Mouse (Mus musculus): ENCODE measurements around the gene Smim4.

Smim4 gene

DNA sequence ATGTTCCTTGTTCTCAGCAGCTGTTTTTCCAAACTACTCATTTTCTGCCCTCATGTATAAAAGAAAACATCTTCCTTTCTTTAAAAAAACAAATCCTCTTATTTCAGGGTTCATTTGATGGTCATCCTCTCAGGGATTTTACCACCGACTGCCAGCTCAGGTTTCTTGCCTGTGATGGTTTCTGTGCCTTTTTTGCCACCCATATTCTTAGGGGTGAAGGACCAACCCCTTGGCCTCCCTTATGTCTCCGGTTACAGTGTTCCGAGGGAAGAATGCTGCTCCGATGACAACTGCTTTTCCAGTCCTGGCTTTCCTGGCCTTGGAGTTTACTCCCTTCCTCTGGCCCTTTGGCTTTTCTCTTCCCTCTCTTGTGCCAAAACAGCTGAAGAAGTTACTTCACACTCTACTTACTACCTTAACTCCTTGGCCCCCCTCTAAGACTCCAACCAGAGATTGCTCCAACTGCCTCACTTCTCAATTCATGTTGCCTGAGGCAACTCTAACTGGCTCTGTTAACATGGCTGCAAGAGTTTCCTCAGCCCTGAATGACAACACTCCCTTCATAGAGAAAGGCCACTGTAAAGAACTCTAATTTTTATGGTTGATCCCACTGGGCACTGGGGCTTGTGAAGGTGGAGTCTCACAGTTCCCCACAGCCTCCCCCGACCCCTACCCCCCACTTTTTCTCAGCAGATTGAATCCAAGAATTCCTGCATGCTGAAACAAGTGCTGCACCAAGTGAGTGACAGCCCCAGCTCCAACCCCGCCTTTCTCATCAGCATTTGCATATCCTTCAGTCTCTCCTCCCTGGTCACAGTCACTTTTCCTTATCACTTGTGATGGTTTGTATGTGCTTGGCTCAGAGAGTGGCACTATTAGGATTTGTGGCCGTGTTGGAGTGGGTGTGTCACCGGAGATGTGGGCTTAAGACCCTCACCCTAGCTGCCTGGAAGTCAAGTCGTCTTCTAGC is 3.4 kb downstream of the Smim4 start:
- no peak for DNase-seq (ENCODE audit: low read depth in 2 of 2, low spot score in 2 of 2)

DNA sequence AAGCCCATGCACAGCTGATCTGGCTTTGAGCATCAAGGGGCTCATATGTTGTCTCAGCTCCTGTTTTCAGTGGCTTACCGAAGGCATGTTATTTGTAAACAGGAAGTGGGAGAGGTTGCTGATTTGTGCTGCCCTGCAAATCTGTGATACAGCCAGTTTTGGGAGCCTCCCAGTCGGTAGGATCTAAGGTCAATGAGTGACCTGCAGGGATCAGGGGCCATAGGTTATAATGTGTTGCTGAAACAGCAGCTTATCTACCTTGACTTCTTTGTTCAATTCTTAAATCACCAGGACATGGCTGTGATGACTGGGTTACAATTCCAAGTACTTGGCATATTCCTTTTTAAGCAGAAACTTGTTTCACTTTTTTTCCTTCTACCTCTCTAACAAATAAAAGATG is 13.2 kb downstream of the Smim4 start:
- DNase-seq (ENCODE audit: low read depth in 2 of 2, low spot score in 2 of 2) = no peak

DNA sequence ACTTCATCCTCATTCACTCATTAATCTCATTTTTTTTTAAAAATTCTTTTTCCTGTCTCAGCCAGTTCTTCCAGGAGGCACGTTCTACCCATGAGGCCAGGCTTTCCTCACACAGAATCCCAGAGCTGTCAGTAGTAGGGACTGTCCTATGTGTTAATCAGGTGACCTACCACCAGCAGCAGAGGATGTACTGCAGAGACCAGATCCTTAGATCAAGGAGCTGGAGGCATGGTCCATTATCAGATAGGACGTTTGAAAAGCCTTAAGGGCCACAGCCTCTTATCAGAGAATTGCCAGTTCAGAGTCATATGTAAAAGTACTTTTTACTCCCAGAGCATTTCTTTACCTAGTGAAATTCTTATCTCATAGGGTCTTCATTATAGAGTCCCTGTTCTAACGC is 14.7 kb downstream of the Smim4 start:
- no peak for DNase-seq (ENCODE audit: low read depth in 2 of 2, low spot score in 2 of 2)

DNA sequence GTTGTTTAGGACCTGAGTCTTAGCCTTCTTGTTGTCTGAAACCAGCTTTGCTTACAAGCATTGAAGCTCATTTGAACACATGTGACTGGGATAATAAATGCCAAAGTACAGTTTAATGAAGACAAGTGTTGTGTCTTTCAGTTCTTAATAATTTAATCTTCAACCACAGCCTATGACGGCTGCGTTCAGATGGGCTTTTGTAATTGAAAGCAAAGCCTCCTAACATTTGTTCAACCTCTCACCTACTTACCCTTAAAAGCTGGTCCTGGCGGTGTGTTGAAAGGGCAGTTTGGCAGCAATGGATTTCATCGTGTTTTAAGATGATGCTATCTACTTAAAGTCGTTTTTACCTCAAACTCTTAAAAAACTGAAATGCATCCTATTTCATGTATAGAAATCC is 16.6 kb downstream of the Smim4 start:
- DNase-seq (ENCODE audit: low read depth in 2 of 2, low spot score in 2 of 2) = no peak

DNA sequence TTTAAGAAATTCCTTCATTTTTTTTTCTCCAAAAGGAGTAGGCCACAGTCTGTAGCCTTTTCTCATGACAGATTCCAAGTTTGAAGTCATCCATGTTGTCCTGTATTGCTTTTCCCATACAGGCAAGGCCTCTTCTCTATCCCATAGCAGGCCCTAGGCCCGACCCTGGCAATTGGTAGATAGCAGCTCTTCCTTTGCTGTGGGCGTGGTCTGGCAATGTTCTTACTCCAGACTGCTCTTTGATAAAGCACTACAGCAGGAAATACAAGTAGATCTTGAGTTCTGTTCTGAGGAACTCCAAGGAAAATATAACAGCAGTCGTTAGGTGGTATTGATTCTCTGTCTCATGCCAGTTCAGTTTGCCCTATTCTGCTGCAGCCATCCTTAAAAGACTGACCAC is 18.1 kb downstream of the Smim4 start:
- no peak for DNase-seq (ENCODE audit: low read depth in 2 of 2, low spot score in 2 of 2)

- no peak for DNase-seq (ENCODE audit: low read depth in 2 of 2, low spot score in 2 of 2)
Observed at GRCm38 (mm10) chr14:31105156-31105555, 23.6 kb downstream of the Smim4 start.

- DNase-seq (ENCODE audit: low read depth in 2 of 2, low spot score in 2 of 2) = no peak
Observed at GRCm38 (mm10) chr14:31089918-31090317, 38.8 kb downstream of the Smim4 start.

GRCm38 (mm10) chr14:31088515-31088914 is 40.2 kb downstream of the Smim4 start:
- no peak for DNase-seq (ENCODE audit: low read depth in 2 of 2, low spot score in 2 of 2)

DNA sequence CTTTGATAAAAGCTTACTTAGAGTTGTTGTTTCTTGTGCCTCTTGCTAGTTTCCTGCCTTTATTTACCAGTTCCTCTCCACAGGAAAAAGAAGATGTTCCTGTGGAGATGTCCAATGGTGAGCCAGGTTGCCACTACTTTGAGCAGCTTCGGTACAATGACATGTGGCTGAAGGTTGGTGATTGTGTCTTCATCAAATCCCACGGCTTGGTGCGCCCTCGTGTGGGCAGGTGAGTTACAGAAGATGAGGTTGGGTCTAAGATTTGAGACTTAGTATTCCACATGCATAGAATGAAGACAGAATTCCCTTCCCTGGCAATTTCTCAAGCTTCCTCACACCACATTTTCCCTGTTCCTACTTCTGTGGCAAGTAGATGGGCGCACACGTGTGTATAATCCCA is 41.3 kb downstream of the Smim4 start:
- DNase-seq (ENCODE audit: low read depth in 2 of 2, low spot score in 2 of 2) = no peak

- no peak for DNase-seq (ENCODE audit: low read depth in 2 of 2, low spot score in 2 of 2)
Observed at GRCm38 (mm10) chr14:31081147-31081546, 47.6 kb downstream of the Smim4 start.

GRCm38 (mm10) chr14:31079313-31080028 is 49.3 kb downstream of the Smim4 start:
- no peak for DNase-seq (ENCODE audit: low read depth in 2 of 2, low spot score in 2 of 2)

GRCm38 (mm10) chr14:31078597-31079208 is 50.1 kb downstream of the Smim4 start:
- DNase-seq (ENCODE audit: low read depth in 2 of 2, low spot score in 2 of 2) = no peak

DNA sequence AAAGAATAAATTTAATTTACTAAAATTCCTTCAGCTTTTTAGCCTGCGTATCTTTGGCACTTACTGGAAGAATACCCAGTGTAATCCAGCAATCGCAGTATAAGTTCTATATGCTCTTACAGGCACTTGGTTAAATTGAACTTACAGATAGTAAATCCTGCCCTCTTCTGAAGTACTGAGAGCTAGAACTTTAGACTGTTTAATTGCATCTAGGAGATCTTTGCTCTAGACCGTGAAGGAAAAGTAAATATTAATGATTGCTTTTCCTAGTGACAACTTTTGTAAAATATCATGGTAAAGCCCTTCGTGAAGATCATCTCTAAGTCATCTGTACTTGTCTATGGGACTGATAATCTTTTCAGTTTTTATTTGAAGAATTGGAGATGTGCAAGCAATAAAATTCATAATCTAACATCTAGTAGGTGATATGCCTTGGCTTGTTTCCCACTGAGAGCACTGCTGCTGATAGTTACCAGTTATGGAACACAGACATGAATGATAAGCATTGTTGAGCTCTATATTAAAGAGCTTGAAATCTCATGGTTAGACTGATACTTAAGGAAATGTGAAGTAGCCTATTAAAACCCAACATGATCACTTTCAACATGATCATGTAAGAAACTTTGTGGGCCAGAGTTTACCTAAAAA is 59.5 kb downstream of the Smim4 start:
- DNase-seq (ENCODE audit: low read depth in 2 of 2, low spot score in 2 of 2) = no peak

- DNase-seq (ENCODE audit: low read depth in 2 of 2, low spot score in 2 of 2) = no peak
Observed at GRCm38 (mm10) chr14:31062277-31062676, 66.5 kb downstream of the Smim4 start.

GRCm38 (mm10) chr14:31045817-31046216 is 82.9 kb downstream of the Smim4 start:
- DNase-seq (ENCODE audit: low read depth in 2 of 2, low spot score in 2 of 2) = no peak

- DNase-seq (ENCODE audit: low read depth in 2 of 2, low spot score in 2 of 2) = no peak
Observed at GRCm38 (mm10) chr14:31045296-31045695, 83.5 kb downstream of the Smim4 start.

Measured in CD8-positive naive resting alpha-beta T cell, adult 2 months (primary cell).